Mouse (Mus musculus) liver, adult 2 months (tissue): ENCODE data around the gene Rangap1.

Source experiments
- CTCF ChIP-seq: fragments of 200-500 bp; IDR thresholded peaks from 2 replicates; pipeline ENCODE4 v1.5.1; 2011; ENCODE audit warnings: low read depth, low read length, control low read depth
- POLR2A ChIP-seq: fragments of 200-500 bp; IDR thresholded peaks from 2 replicates; pipeline ENCODE4 v1.6.1; 2011; ENCODE audit warnings: low read length, control low read depth; ENCODE audit not compliant: insufficient read depth; ENCODE audit errors: extremely low read depth

GRCm38 (mm10) chr15:81697847-81698246, 47.5 kb downstream of the Rangap1 start:
- TF ChIP-seq CTCF (peak; percentile 56), POLR2A (no peak)
